7 mouse cellular contexts compared by ENCODE assay signal in the genomic region with DNA sequence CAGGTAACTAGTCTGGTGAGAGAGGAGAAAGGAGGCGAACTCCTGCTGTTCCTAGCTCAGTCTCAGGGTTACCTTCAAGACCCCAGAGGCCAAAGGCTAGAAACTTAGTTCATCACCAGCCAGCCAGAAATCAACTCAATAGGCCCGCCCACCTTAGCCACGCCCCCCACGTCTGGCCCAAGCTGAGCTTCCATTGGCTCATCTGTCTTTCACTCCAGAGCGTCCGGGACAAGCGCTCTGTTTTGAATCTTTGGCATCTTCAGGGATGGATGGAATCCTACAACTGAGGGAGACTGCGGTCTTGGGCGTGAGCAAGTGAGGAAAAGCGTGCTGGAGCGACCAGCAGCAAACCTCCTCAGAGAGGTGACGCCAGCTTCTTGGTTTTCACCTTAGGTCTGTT.
DNase-seq lines count a peak whose midpoint lies in the region; ATAC-seq lines count a peak whose summit lies in the region.

No protein-coding gene starts in this region.

- ATAC-seq in hindbrain, embryonic 16.5 days = no peak
- ATAC-seq in midbrain, embryonic 12.5 days (ENCODE audit: low FRiP score, low read depth) = no peak

- H3K27me3 ChIP-seq in hindbrain, embryonic 16.5 days (replicated peaks; ENCODE audit: control insufficient read depth, insufficient read depth, low read length) = no peaks in the 10 kb centered on the region
- no peaks in the 10 kb centered on the region for H3K27me3 ChIP-seq in midbrain, embryonic 12.5 days

- peak; percentile 32 for DNase-seq in Muller cell, postnatal 12 days (ENCODE audit: inconsistent ontology term)
- peak; percentile 80 for DNase-seq in embryo, embryonic 10.5 days (ENCODE audit: low spot score)
- no peak for DNase-seq in thymus, postnatal 10 days (ENCODE audit: low spot score in 2 of 2)
- no peak for DNase-seq in cerebellum, adult 8-10 months
- DNase-seq in adrenal gland, adult 18-20 months (ENCODE audit: low spot score in 2 of 2) = no peak

- peak overlapping the region; percentile 22 for H3K4me3 ChIP-seq in hindbrain, embryonic 16.5 days (ENCODE audit: low read length)
- peak overlapping the region; percentile 33 for H3K4me3 ChIP-seq in midbrain, embryonic 12.5 days

- 19% methylated on average over 12 of the region's 12 CpGs for WGBS in hindbrain, embryonic 16.5 days
- WGBS in midbrain, embryonic 12.5 days = 13% methylated on average over 12 of the region's 12 CpGs

- no peak overlapping the region for H3K27ac ChIP-seq in hindbrain, embryonic 16.5 days (ENCODE audit: low read depth, low read length)
- H3K27ac ChIP-seq in midbrain, embryonic 12.5 days (replicated peaks) = no peak overlapping the region

- H3K4me1 ChIP-seq in hindbrain, embryonic 16.5 days (ENCODE audit: control insufficient read depth, insufficient read depth, low read depth, low read length) = no peaks in the 10 kb centered on the region
- H3K4me1 ChIP-seq in midbrain, embryonic 12.5 days = no peaks in the 10 kb centered on the region

- H3K9me3 ChIP-seq in hindbrain, embryonic 16.5 days (ENCODE audit: control insufficient read depth, low read length) = peaks cover 3% of the 10 kb centered on the region; the same call in 1 of the 2 replicates
- H3K9me3 ChIP-seq in midbrain, embryonic 12.5 days = 0 out of 2 replicates have a peak, but pooled peaks cover 5% of the 10 kb centered on the region

- no peak overlapping the region for H3K9ac ChIP-seq in hindbrain, embryonic 16.5 days (ENCODE audit: low read depth, low read length)
- H3K9ac ChIP-seq in midbrain, embryonic 12.5 days (replicated peaks) = no peak overlapping the region

- H3K36me3 ChIP-seq in hindbrain, embryonic 16.5 days (ENCODE audit: control insufficient read depth, insufficient read depth, low read length) = no peaks in the 10 kb centered on the region
- H3K36me3 ChIP-seq in midbrain, embryonic 12.5 days = no peaks in the 10 kb centered on the region

- peak overlapping the region; percentile 49 for H3K4me2 ChIP-seq in hindbrain, embryonic 16.5 days (ENCODE audit: low read length)
- peak overlapping the region; percentile 50 for H3K4me2 ChIP-seq in midbrain, embryonic 12.5 days (replicated peaks)

Comparison
In these comparisons a context has a peak if more than half of its experiments do, and no peak if none do; other contexts are left out.
1. DNase-seq: peak in Muller cell, postnatal 12 days (single experiment) and embryo, embryonic 10.5 days (single experiment); none in thymus, postnatal 10 days (0 of 2), cerebellum, adult 8-10 months (single experiment) and adrenal gland, adult 18-20 months (0 of 2).